18 mouse cellular contexts compared by ENCODE assay signal in the genomic region with DNA sequence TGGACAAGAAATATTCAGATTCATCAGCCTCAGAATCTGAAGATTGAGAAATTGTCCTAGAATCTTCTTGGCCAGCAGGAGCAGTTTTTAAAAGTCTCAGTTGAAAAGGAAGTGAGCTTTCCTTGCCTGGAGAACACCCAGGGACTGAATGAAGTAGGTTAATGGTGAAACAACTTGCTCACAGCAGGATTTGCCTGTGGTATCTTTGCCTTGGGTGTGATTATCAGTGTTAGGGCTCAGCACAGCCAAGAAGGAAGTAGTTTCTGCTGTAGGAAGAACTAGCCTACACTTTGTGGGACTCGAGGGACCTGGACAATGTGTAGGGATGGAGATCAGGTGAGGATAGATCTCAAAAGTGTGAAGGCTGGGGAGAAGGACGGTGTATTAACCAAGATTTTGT. TPM values are rescaled to one million over a fixed set of nuclear protein-coding genes. Genes with fewer than 3 reads are reported as not detected.
DNase-seq lines count a peak whose midpoint lies in the region; ATAC-seq lines count a peak whose summit lies in the region.
"Had no signal": no experiment of that assay in that cellular context is flagged by ENCODE, and none has a peak within 500 bp of the region (broad histone marks: within the 10 kb centered on the region; RNA-seq: fewer than 3 reads in every experiment).

No protein-coding gene starts in this region.

- ATAC-seq in common myeloid progenitor, adult 5-6 weeks (replicated peaks; ENCODE audit: low read depth, poor library complexity, severe bottlenecking), result 0 out of 2 replicates have a peak, but pooled peaks have one; percentile 22
- ATAC-seq in granulocyte monocyte progenitor cell, adult 5-6 weeks (replicated peaks; ENCODE audit: poor library complexity, severe bottlenecking), result peak; percentile 59
- peak; percentile 54 for ATAC-seq in megakaryocyte progenitor cell, adult 5-6 weeks (replicated peaks; ENCODE audit: poor library complexity)
- no peak for ATAC-seq in monocyte, adult 5-6 weeks (replicated peaks; ENCODE audit: insufficient number of reproducible peaks, low FRiP score, low TSS enrichment, poor library complexity, severe bottlenecking)
- ATAC-seq: forebrain, embryonic 13.5 days; forebrain, embryonic 15.5 days had no signal

- no peak for DNase-seq in kidney, adult 9 months
- DNase-seq in spleen, postnatal 14 days (ENCODE audit: low spot score in 2 of 2), result no peak
- DNase-seq: adrenal gland, adult 2 months; adrenal gland, postnatal 10 days; adrenal gland, postnatal 25 days; cerebellum, adult 11 months; cerebellum, adult 18-20 months; cerebellum, adult 8-10 months; cerebellum, adult 9-11 months; cerebellum, postnatal 14 days; cerebellum, postnatal 36 days had no signal

RNA-seq across cellular contexts. Expression of a gene that starts 49.9 kb away (rescaled TPM):
- total RNA-seq in common myeloid progenitor, adult 5-6 weeks (2017), result 0.41 and 0.97 TPM in 2 replicates
- 2.8 and 8.6 TPM in 2 replicates for total RNA-seq in granulocyte monocyte progenitor cell, adult 5-6 weeks (2014; fragmentation: Nextera tagmentation)
- total RNA-seq in granulocyte monocyte progenitor cell, adult 5-6 weeks (2017), result 7.2 and 11.4 TPM in 2 replicates
- total RNA-seq in megakaryocyte progenitor cell, adult 5-6 weeks (2015), result 5.7 and 7.1 TPM in 2 replicates
- total RNA-seq in megakaryocyte progenitor cell, adult 5-6 weeks (2017), result 6.9 and 10.2 TPM in 2 replicates
- total RNA-seq in monocyte, adult 5-6 weeks (2017), result 0.29 to 1.1 TPM in 2 of 3 replicates, not detected in the other
- total RNA-seq: ES-E14 had no signal
